Mouse (Mus musculus) G1E (cell line): ENCODE measurements around the gene Tbc1d16.

Experiments
- GATA1 ChIP-seq: IDR thresholded peaks from 2 replicates; pipeline ENCODE4 v1.6.1; 2012; ENCODE audit warnings: borderline replicate concordance, low read length, inconsistent platforms, mixed read lengths
- TAL1 ChIP-seq: conservative IDR thresholded peaks from 2 replicates; pipeline ENCODE4 v1.6.1; 2012; ENCODE audit warnings: low read depth, low read length, inconsistent platforms, mixed read lengths

GRCm38 (mm10) chr11:119259977-119260376, 31.7 kb upstream of the Tbc1d16 start:
- TF ChIP-seq GATA1 (no peak), TAL1 (no peak)
